Mouse (Mus musculus): Measurements from ENCODE around the gene Foxc1. TPM values are rescaled to one million over a fixed set of nuclear protein-coding genes. Genes with fewer than 3 reads are reported as not detected.
A peak's percentile ranks its signal among the peaks of the same experiment; 100 is the strongest.

The Foxc1 gene
- polyA plus RNA-seq, 1 experiment from 2014 or later: 1.7 TPM

DNA sequence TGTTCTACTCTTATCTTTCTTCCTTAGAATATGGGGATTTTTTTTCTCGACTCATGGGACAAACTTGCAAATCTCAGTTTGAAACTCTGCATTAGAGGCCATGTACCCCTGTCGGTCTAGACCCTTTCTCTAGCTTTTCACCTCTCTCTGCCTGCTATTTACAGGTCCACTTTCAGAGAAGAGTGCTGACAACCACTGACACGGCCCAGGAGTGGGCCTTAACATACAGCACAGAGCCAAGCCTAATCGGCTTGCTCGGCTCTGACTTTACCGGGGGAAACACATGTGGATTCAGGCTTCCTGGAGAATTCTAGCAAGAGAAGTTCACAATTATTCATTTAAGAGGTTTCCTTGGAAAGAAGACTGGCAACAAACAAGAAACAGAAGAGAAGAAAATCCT lies 14.6 kb downstream of the Foxc1 start:
- no peak overlapping the region for H3K27ac ChIP-seq
- H3K27me3 ChIP-seq (replicated peaks): peaks cover 50% of the 10 kb centered on the region
- peak overlapping the region; percentile 15; the same call in 1 of the 2 replicates for H3K4me3 ChIP-seq
- no peaks in the 10 kb centered on the region for H3K36me3 ChIP-seq (replicated peaks)
- 22% methylated on average over 6 of the region's 6 CpGs for WGBS
- peaks cover 4% of the 10 kb centered on the region; the same call in 1 of the 2 replicates for H3K4me1 ChIP-seq
- no peaks in the 10 kb centered on the region for H3K9me3 ChIP-seq
- no peak overlapping the region for H3K9ac ChIP-seq
- peak overlapping the region; percentile 38 for H3K4me2 ChIP-seq
- ATAC-seq (replicated peaks): peak; percentile 28; the same call in 1 of the 2 replicates

DNA sequence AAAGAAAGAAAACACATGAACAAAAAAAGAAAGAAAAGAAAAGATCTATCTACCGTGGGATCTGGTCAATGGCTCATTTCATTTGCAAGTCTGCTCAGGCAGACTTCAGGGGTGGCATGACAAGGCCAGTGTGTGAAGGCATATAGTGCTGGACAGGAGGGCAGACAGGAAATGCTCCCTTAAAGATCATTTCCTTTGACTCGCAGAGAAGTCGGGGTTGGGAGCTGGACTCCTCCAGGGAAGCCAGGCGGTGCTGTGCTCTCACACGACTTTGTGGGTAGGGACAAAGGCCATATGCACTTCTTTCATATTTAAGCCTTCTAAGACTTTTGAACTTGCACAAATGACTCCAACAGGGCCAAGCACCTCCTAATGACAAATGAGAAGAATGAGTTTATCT lies 16.9 kb downstream of the Foxc1 start:
- Histone ChIP-seq H3K9ac (no peak overlapping the region), H3K4me1 (peaks cover 4% of the 10 kb centered on the region; the same call in 1 of the 2 replicates), H3K27me3 (replicated peaks) (peaks cover 38% of the 10 kb centered on the region), H3K27ac (no peak overlapping the region), H3K4me2 (no peak overlapping the region), H3K36me3 (replicated peaks) (no peaks in the 10 kb centered on the region), H3K4me3 (no peak overlapping the region), H3K9me3 (no peaks in the 10 kb centered on the region)
- WGBS: 23% methylated on average over 5 of the region's 5 CpGs
- no peak for ATAC-seq (replicated peaks)

DNA sequence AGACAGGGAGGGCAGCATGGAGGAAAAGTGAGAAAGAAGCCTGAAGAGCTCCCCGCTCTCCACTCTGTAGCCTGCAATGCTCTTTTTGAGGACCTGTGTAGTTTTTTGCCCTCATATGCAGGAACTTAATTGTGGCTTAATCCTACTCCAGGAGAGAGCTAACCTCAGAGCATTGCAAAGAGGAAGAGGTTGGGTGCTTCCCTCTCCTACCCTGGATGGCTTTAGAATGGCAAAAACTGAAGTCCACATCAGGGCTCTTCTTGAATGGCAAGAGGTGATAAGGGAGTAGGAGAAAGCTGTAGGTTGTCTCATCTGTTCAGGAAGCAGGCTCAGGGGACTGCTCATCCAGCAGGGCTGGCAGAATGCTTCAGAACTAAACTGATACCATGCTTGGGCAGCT lies 18.7 kb downstream of the Foxc1 start:
- no peak for ATAC-seq (replicated peaks)
- H3K4me2 ChIP-seq: no peak overlapping the region

DNA sequence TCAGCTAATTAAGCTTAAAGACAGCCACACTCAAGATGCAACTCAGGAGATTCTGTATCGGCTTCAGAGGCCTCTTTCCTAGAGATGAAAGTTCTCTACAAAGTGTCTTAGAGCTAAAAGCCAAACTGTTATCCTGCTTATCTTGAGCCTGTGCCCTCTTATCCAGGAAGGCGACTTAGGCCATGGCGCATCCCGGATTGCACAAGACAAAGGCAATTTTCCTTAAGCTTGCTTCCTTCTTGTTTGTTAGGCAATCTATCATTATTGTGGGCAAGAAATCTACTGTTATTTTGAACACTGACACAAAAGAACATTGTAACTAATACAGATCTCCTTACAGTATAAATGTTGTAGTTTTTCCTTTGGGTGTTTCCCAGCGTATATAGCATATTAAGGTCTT lies 20.7 kb downstream of the Foxc1 start:
- Histone ChIP-seq H3K4me1 (no peaks in the 10 kb centered on the region), H3K9me3 (no peaks in the 10 kb centered on the region), H3K36me3 (replicated peaks) (no peaks in the 10 kb centered on the region), H3K4me2 (no peak overlapping the region), H3K9ac (no peak overlapping the region), H3K27ac (no peak overlapping the region), H3K27me3 (replicated peaks) (peaks cover 9% of the 10 kb centered on the region; the same call in 1 of the 2 replicates), H3K4me3 (no peak overlapping the region)
- WGBS: 82% methylated on average over 5 of the region's 5 CpGs
- ATAC-seq (replicated peaks): no peak

More for the DNA sequence above, 18.7 kb downstream of the Foxc1 start:
- Histone ChIP-seq H3K9me3 (no peaks in the 10 kb centered on the region), H3K36me3 (replicated peaks) (no peaks in the 10 kb centered on the region), H3K4me3 (no peak overlapping the region), H3K4me1 (peaks cover 4% of the 10 kb centered on the region; the same call in 1 of the 2 replicates), H3K9ac (no peak overlapping the region), H3K27me3 (replicated peaks) (peaks cover 20% of the 10 kb centered on the region), H3K27ac (no peak overlapping the region)
- 94% methylated on average over 1 of the region's 1 CpGs for WGBS

DNA sequence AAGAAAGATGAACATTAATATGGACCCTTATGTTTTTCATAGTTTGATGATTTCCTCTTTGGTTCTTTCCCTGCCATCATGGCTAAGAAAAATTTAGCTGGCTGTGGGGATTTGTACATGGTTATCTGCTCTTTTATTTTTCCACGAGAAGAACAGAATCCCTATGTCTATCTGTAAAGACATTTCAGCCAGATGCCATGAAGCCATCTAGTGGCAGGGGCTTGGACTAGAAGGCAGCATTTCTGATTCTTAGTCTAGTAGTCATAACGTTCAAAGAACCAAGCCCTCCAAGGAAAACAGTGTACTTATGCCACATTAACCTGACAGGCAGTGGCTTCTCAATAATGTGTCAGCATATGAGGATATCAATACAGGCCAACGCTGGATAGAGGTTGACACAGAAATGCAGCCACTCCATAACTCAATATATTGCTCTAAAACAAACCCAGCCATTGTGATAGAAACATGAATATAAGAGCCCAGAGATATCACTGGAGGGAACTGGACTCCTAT lies 21.4 kb downstream of the Foxc1 start:
- no peak for ATAC-seq (replicated peaks)

DNA sequence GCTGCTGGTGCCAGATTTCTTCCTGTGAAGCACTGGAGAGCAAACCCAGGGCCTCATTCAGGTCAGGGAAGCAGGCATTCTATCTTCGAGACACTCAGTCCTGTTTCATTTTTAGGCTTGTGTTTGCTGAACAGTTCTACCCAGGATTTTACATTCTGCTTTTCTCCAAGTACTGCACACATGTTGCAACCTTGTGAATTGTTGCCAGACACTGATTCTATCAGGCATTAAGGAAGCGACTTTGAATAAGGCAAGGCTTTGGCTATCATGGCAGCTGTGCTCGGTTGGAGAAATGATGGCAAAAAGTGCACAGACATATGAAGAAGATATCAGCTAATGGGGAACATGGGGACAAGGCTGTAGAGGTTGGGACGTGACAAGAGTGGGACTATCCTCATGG lies 22.0 kb downstream of the Foxc1 start:
- no peak for ATAC-seq (replicated peaks)
- Histone ChIP-seq H3K4me1 (no peaks in the 10 kb centered on the region), H3K36me3 (replicated peaks) (no peaks in the 10 kb centered on the region), H3K27ac (no peak overlapping the region), H3K27me3 (replicated peaks) (peaks cover 4% of the 10 kb centered on the region; the same call in 1 of the 2 replicates), H3K9ac (no peak overlapping the region), H3K4me2 (no peak overlapping the region), H3K9me3 (no peaks in the 10 kb centered on the region), H3K4me3 (no peak overlapping the region)
- WGBS: 90% methylated on average over 4 of the region's 4 CpGs

More for the DNA sequence above, 21.4 kb downstream of the Foxc1 start:
- H3K27ac ChIP-seq: no peak overlapping the region
- H3K27me3 ChIP-seq (replicated peaks): peaks cover 6% of the 10 kb centered on the region; the same call in 1 of the 2 replicates
- no peaks in the 10 kb centered on the region for H3K9me3 ChIP-seq
- H3K36me3 ChIP-seq (replicated peaks): no peaks in the 10 kb centered on the region
- WGBS: 67% methylated on average over 3 of the region's 3 CpGs
- H3K4me1 ChIP-seq: no peaks in the 10 kb centered on the region
- no peak overlapping the region for H3K9ac ChIP-seq
- H3K4me3 ChIP-seq: no peak overlapping the region
- no peak overlapping the region for H3K4me2 ChIP-seq

DNA sequence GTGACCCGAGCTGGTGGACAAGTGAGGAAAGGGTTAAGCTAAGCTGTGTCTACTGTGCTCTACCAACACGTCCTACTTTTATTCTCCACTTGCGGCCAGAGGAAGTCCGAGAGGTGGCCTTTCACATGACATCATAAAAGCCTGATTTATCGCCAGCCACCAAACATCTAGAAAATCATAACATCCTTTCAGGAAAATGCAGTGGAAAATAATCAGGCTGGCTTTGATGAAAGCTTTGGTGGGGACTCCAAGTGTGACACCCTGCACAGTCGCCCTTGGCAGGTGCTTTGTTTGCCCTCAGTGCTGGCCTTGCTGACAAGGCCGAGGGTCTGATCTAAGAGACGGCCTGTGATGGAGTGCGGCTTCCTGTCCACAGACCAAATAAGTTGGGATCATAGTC lies 23.9 kb downstream of the Foxc1 start:
- Histone ChIP-seq H3K27me3 (replicated peaks) (no peaks in the 10 kb centered on the region), H3K4me3 (no peak overlapping the region), H3K4me1 (no peaks in the 10 kb centered on the region), H3K4me2 (no peak overlapping the region), H3K27ac (no peak overlapping the region), H3K9me3 (no peaks in the 10 kb centered on the region), H3K9ac (no peak overlapping the region), H3K36me3 (replicated peaks) (no peaks in the 10 kb centered on the region)
- no peak for ATAC-seq (replicated peaks)
- WGBS: 69% methylated on average over 9 of the region's 9 CpGs

DNA sequence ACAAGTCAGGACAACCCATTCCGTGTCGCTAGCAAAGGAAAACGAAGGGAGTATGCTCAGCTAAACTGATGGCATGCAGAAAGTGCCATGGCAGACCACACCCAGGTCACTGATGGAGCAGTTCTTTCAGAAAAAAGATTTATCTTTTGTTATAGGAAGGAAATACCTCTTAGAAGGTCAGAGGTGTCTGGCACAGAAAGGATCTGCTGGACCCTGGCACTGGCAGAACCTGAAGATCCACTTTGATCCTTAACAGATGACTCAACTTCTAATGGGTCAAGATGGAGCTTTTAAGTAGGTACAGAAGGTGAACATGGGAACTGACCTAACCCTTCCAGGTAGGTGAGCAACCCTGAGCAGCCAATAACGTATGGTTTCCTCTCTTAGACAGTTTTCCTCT lies 29.4 kb downstream of the Foxc1 start:
- no peak overlapping the region for H3K9ac ChIP-seq
- H3K36me3 ChIP-seq (replicated peaks): no peaks in the 10 kb centered on the region
- no peak overlapping the region for H3K27ac ChIP-seq
- no peak overlapping the region for H3K4me2 ChIP-seq
- H3K4me1 ChIP-seq: no peaks in the 10 kb centered on the region
- no peaks in the 10 kb centered on the region for H3K9me3 ChIP-seq
- 92% methylated on average over 4 of the region's 4 CpGs for WGBS
- H3K4me3 ChIP-seq: no peak overlapping the region
- ATAC-seq (replicated peaks): no peak
- H3K27me3 ChIP-seq (replicated peaks): no peaks in the 10 kb centered on the region

DNA sequence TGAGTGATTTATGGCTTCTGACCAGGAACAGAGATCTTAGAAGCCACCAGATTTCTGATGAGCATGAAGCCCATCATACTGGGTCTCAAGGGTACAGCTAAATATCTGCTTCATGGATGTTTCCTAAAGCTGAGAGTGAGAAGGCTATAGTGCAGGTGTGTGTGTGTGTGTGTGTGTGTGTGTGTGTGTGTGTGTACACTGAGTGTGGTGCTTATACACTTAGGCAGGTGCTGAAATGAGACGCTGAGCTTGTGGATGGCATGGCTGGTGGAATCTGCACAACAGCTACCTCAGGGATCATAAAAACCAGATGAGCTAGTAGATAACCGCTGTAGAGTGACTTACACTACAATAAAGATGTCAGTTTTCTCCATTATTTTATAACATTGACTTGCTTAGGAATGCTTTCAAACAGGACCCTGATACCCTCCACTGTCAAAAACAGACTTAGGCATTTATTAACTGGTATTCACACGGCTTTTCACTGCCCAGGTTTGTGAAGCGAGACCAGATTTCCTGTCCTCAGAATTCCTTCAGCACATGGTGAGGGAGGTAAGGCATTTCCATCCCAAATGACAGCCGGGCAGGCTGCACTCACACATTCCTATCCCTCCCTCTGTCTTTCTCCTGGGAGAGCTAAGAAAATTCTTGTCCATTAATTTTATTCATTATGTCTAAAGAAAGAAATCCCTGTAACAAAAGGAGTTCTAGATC lies 43.0 kb downstream of the Foxc1 start:
- 45% methylated on average over 5 of the region's 5 CpGs for WGBS

DNA sequence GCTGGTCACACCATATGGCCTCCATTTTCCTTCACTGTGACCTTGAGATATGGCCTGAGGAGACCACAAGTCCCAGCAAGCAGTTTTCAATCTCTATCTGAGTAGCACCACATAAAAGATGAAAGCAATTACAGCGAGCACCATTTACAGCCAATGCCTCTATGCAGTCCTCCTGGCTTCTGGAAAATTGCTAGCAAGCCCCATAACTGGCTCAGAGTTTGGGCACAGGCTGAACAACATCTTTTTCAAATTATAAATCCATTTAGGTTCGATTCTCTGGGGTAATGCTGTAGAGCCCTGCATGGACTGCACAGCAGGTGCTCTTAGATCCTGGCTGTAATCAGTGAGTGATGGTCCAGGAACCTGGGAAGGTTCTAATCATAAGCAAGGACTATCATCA lies 47.1 kb downstream of the Foxc1 start:
- H3K9me3 ChIP-seq: no peaks in the 10 kb centered on the region
- H3K4me2 ChIP-seq: no peak overlapping the region
- no peaks in the 10 kb centered on the region for H3K36me3 ChIP-seq (replicated peaks)
- H3K9ac ChIP-seq: no peak overlapping the region
- H3K4me1 ChIP-seq: no peaks in the 10 kb centered on the region
- no peak overlapping the region for H3K4me3 ChIP-seq
- 65% methylated on average over 2 of the region's 2 CpGs for WGBS
- no peak overlapping the region for H3K27ac ChIP-seq
- no peak for ATAC-seq (replicated peaks)
- H3K27me3 ChIP-seq (replicated peaks): no peaks in the 10 kb centered on the region

More for the DNA sequence above, 43.0 kb downstream of the Foxc1 start:
- no peaks in the 10 kb centered on the region for H3K36me3 ChIP-seq (replicated peaks)
- no peak overlapping the region for H3K4me3 ChIP-seq
- no peak for ATAC-seq (replicated peaks)
- H3K4me2 ChIP-seq: no peak overlapping the region
- H3K27ac ChIP-seq: no peak overlapping the region
- no peaks in the 10 kb centered on the region for H3K27me3 ChIP-seq (replicated peaks)
- no peak overlapping the region for H3K9ac ChIP-seq
- no peaks in the 10 kb centered on the region for H3K9me3 ChIP-seq
- no peaks in the 10 kb centered on the region for H3K4me1 ChIP-seq

DNA sequence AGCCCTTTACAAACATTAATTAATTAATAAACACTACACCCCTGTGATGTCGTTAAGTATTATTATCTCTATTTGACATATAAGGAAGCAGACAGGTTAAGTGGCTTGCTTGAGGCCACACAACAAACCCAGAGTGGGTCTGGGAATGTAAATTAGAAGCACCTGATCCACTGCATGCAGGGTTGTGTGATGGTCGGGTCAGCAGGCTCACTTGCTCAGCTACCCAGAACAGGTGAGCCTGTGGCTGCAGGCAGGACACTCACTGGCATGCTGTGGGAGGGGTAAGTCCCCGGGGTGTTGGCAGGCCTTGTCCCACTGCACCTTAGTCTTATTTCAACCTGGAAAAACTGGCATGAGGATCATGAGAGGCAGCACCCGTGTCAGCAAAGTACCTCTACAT lies 47.6 kb downstream of the Foxc1 start:
- 71% methylated on average over 4 of the region's 4 CpGs for WGBS
- Histone ChIP-seq H3K9ac (no peak overlapping the region), H3K36me3 (replicated peaks) (no peaks in the 10 kb centered on the region), H3K4me2 (no peak overlapping the region), H3K27me3 (replicated peaks) (no peaks in the 10 kb centered on the region), H3K4me3 (no peak overlapping the region), H3K27ac (no peak overlapping the region), H3K9me3 (no peaks in the 10 kb centered on the region), H3K4me1 (no peaks in the 10 kb centered on the region)
- ATAC-seq (replicated peaks): peak; percentile 66

DNA sequence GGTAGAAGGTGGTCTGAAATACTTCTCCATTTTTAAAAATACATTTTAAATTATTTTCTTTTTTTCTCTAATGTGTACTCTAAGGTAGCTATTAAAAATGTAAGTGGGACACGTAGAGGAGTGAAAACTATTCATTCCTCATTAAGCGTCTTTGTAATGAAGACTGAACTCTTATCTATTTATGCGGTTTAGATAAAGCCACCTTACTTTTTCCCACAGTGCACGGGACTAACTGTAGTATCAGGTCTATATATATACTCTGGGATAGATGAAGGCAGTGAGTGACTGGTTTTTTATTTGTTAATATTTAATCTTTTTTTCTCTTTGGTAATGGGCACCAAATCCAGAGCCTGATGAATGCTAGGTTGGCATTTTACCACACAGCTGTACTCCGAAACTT lies 53.8 kb downstream of the Foxc1 start:
- WGBS: 91% methylated on average over 5 of the region's 5 CpGs
- H3K4me1 ChIP-seq: no peaks in the 10 kb centered on the region

More for the DNA sequence above, 53.8 kb downstream of the Foxc1 start:
- no peak for ATAC-seq (replicated peaks)
- Histone ChIP-seq H3K9me3 (no peaks in the 10 kb centered on the region), H3K27ac (no peak overlapping the region), H3K4me2 (no peak overlapping the region), H3K36me3 (replicated peaks) (no peaks in the 10 kb centered on the region), H3K4me3 (no peak overlapping the region), H3K9ac (no peak overlapping the region), H3K27me3 (replicated peaks) (no peaks in the 10 kb centered on the region)

Data from midbrain, embryonic 15.5 days (tissue).